Mouse (Mus musculus): Measurements from ENCODE around the gene Hs2st1. TPM values are rescaled to one million over a fixed set of nuclear protein-coding genes. Genes with fewer than 3 reads are reported as not detected.
A peak's percentile ranks its signal among the peaks of the same experiment; 100 is the strongest.

Hs2st1 gene
- polyA plus RNA-seq, 1 experiment from 2014 or later, result 16.2 TPM

- DNase-seq (ENCODE audit: low spot score) (no peak), ATAC-seq (replicated peaks; ENCODE audit: insufficient number of reproducible peaks, low FRiP score, low TSS enrichment, low read depth) (peak; percentile 45; the same call in 1 of the 2 replicates)
- no peaks in the 10 kb centered on the region for H3K9me3 ChIP-seq (replicated peaks; ENCODE audit: control insufficient read depth, low read length)
- H3K4me1 ChIP-seq (ENCODE audit: control insufficient read depth, insufficient read depth, low read length), result no peaks in the 10 kb centered on the region
- H3K27ac ChIP-seq (replicated peaks; ENCODE audit: low read depth, low read length), result no peak overlapping the region
- H3K36me3 ChIP-seq (replicated peaks; ENCODE audit: control insufficient read depth, insufficient read depth, low read depth, low read length), result no peaks in the 10 kb centered on the region
- WGBS, result 88% methylated on average over 4 of the region's 4 CpGs
- no peak overlapping the region for H3K4me2 ChIP-seq (ENCODE audit: low read depth, low read length)
- H3K27me3 ChIP-seq (ENCODE audit: control insufficient read depth, insufficient read depth, low read length), result no peaks in the 10 kb centered on the region
- H3K4me3 ChIP-seq (ENCODE audit: low read depth, low read length), result no peak overlapping the region
- no peak overlapping the region for H3K9ac ChIP-seq (replicated peaks; ENCODE audit: low read length)
These were observed 61.6 kb downstream of the Hs2st1 start for GRCm38 (mm10) chr3:144508342-144508741.

DNA sequence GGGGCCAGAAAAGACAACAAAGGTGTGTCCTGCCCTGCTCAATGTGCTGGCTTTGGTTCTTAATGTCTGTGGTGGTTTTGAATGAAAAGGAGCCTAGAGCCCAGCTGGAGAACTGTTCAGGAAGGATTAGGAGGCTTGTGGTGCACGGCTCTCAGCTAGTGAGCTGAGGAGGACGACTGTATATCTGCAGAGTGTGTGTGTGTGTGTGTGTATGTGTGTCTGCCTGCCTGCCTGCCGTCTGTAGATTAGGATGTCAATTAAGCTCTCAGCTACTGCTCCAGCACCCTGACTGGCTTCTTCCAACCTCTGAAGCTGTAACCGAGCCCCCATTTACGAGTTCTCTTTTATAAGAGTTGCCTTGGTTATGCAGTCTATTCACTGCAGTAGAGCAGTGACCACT lies 62.1 kb downstream of the Hs2st1 start:
- Histone ChIP-seq H3K4me2 (ENCODE audit: low read depth, low read length) (no peak overlapping the region), H3K27me3 (ENCODE audit: control insufficient read depth, insufficient read depth, low read length) (no peaks in the 10 kb centered on the region), H3K9ac (replicated peaks; ENCODE audit: low read length) (no peak overlapping the region), H3K9me3 (replicated peaks; ENCODE audit: control insufficient read depth, low read length) (no peaks in the 10 kb centered on the region), H3K27ac (replicated peaks; ENCODE audit: low read depth, low read length) (no peak overlapping the region), H3K4me3 (ENCODE audit: low read depth, low read length) (no peak overlapping the region), H3K4me1 (ENCODE audit: control insufficient read depth, insufficient read depth, low read length) (no peaks in the 10 kb centered on the region), H3K36me3 (replicated peaks; ENCODE audit: control insufficient read depth, insufficient read depth, low read depth, low read length) (no peaks in the 10 kb centered on the region)
- WGBS, result 67% methylated on average over 5 of the region's 5 CpGs
- ATAC-seq (replicated peaks; ENCODE audit: insufficient number of reproducible peaks, low FRiP score, low TSS enrichment, low read depth) (no peak), DNase-seq (ENCODE audit: low spot score) (no peak)

- no peaks in the 10 kb centered on the region for H3K36me3 ChIP-seq (replicated peaks; ENCODE audit: control insufficient read depth, insufficient read depth, low read depth, low read length)
These were observed 63.8 kb downstream of the Hs2st1 start for GRCm38 (mm10) chr3:144506213-144506612.

GRCm38 (mm10) chr3:144501930-144502329 lies 68.1 kb downstream of the Hs2st1 start:
- Histone ChIP-seq H3K27me3 (ENCODE audit: control insufficient read depth, insufficient read depth, low read length) (no peaks in the 10 kb centered on the region), H3K4me3 (ENCODE audit: low read depth, low read length) (no peak overlapping the region), H3K9ac (replicated peaks; ENCODE audit: low read length) (no peak overlapping the region), H3K36me3 (replicated peaks; ENCODE audit: control insufficient read depth, insufficient read depth, low read depth, low read length) (no peaks in the 10 kb centered on the region), H3K9me3 (replicated peaks; ENCODE audit: control insufficient read depth, low read length) (no peaks in the 10 kb centered on the region), H3K4me1 (ENCODE audit: control insufficient read depth, insufficient read depth, low read length) (no peaks in the 10 kb centered on the region), H3K4me2 (ENCODE audit: low read depth, low read length) (no peak overlapping the region), H3K27ac (replicated peaks; ENCODE audit: low read depth, low read length) (no peak overlapping the region)
- 78% methylated on average over 7 of the region's 7 CpGs for WGBS
- no peak for ATAC-seq (replicated peaks; ENCODE audit: insufficient number of reproducible peaks, low FRiP score, low TSS enrichment, low read depth)
- no peak for DNase-seq (ENCODE audit: low spot score)

More at GRCm38 (mm10) chr3:144506213-144506612, 63.8 kb downstream of the Hs2st1 start:
- no peaks in the 10 kb centered on the region for H3K27me3 ChIP-seq (ENCODE audit: control insufficient read depth, insufficient read depth, low read length)
- no peak overlapping the region for H3K4me2 ChIP-seq (ENCODE audit: low read depth, low read length)
- no peak overlapping the region for H3K27ac ChIP-seq (replicated peaks; ENCODE audit: low read depth, low read length)
- DNase-seq (ENCODE audit: low spot score) (peak; percentile 46), ATAC-seq (replicated peaks; ENCODE audit: insufficient number of reproducible peaks, low FRiP score, low TSS enrichment, low read depth) (no peak)
- no peak overlapping the region for H3K4me3 ChIP-seq (ENCODE audit: low read depth, low read length)
- 22% methylated on average over 3 of the region's 3 CpGs for WGBS
- no peak overlapping the region for H3K9ac ChIP-seq (replicated peaks; ENCODE audit: low read length)
- no peaks in the 10 kb centered on the region for H3K4me1 ChIP-seq (ENCODE audit: control insufficient read depth, insufficient read depth, low read length)
- H3K9me3 ChIP-seq (replicated peaks; ENCODE audit: control insufficient read depth, low read length), result no peaks in the 10 kb centered on the region

- 86% methylated on average over 5 of the region's 5 CpGs for WGBS
- Histone ChIP-seq H3K4me1 (ENCODE audit: control insufficient read depth, insufficient read depth, low read length) (no peaks in the 10 kb centered on the region), H3K27ac (replicated peaks; ENCODE audit: low read depth, low read length) (no peak overlapping the region), H3K4me3 (ENCODE audit: low read depth, low read length) (no peak overlapping the region), H3K36me3 (replicated peaks; ENCODE audit: control insufficient read depth, insufficient read depth, low read depth, low read length) (no peaks in the 10 kb centered on the region), H3K9me3 (replicated peaks; ENCODE audit: control insufficient read depth, low read length) (no peaks in the 10 kb centered on the region), H3K4me2 (ENCODE audit: low read depth, low read length) (no peak overlapping the region), H3K27me3 (ENCODE audit: control insufficient read depth, insufficient read depth, low read length) (no peaks in the 10 kb centered on the region), H3K9ac (replicated peaks; ENCODE audit: low read length) (no peak overlapping the region)
- ATAC-seq (replicated peaks; ENCODE audit: insufficient number of reproducible peaks, low FRiP score, low TSS enrichment, low read depth) (no peak), DNase-seq (ENCODE audit: low spot score) (no peak)
These were observed 73.2 kb downstream of the Hs2st1 start for GRCm38 (mm10) chr3:144496762-144497161.

DNA sequence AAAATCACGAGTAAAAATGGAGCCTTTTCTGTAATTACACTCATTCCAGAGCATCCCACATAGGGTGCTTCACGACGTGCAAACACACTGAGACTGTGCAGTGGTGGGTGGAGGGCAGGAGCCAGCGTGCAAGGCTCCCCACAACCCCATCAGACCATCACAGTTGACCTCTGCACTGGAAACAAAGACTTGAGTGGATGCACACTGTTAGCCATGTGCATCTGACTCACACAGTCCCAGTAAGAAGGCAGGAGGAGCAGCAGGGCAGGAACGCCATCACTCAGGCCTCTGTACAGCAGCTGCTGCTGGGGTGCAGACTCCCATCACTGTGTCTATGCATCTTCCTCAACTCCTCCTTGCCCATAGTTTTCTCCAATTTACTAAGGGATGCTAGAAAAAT lies 75.1 kb downstream of the Hs2st1 start:
- Histone ChIP-seq H3K27ac (replicated peaks; ENCODE audit: low read depth, low read length) (no peak overlapping the region), H3K4me1 (ENCODE audit: control insufficient read depth, insufficient read depth, low read length) (no peaks in the 10 kb centered on the region), H3K9me3 (replicated peaks; ENCODE audit: control insufficient read depth, low read length) (no peaks in the 10 kb centered on the region), H3K4me2 (ENCODE audit: low read depth, low read length) (no peak overlapping the region), H3K9ac (replicated peaks; ENCODE audit: low read length) (no peak overlapping the region), H3K27me3 (ENCODE audit: control insufficient read depth, insufficient read depth, low read length) (no peaks in the 10 kb centered on the region), H3K36me3 (replicated peaks; ENCODE audit: control insufficient read depth, insufficient read depth, low read depth, low read length) (no peaks in the 10 kb centered on the region), H3K4me3 (ENCODE audit: low read depth, low read length) (no peak overlapping the region)
- ATAC-seq (replicated peaks; ENCODE audit: insufficient number of reproducible peaks, low FRiP score, low TSS enrichment, low read depth) (peak; percentile 72), DNase-seq (ENCODE audit: low spot score) (no peak)
- 68% methylated on average over 5 of the region's 5 CpGs for WGBS

DNA sequence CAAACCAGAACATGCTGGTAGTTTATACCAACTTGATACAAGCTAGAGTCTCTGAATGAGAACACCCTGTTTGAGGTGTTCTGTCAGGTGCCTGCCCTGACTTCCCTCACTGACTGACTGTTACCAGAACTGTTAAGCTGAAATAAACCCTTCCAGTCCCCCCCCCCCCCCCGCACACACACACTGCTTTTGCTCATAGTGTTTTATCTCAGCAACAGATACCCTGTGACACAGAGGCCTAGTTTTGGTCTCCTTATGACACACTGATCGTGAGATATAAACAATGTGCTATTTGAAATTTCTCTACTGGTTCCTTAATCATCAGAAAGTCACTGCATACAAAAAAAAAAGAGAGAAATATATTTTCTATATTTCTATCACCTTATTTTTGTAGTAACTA lies 81.2 kb downstream of the Hs2st1 start:
- WGBS, result 87% methylated on average over 2 of the region's 2 CpGs
- Histone ChIP-seq H3K9me3 (replicated peaks; ENCODE audit: control insufficient read depth, low read length) (no peaks in the 10 kb centered on the region), H3K4me2 (ENCODE audit: low read depth, low read length) (no peak overlapping the region), H3K27me3 (ENCODE audit: control insufficient read depth, insufficient read depth, low read length) (no peaks in the 10 kb centered on the region), H3K27ac (replicated peaks; ENCODE audit: low read depth, low read length) (no peak overlapping the region), H3K36me3 (replicated peaks; ENCODE audit: control insufficient read depth, insufficient read depth, low read depth, low read length) (no peaks in the 10 kb centered on the region), H3K9ac (replicated peaks; ENCODE audit: low read length) (no peak overlapping the region), H3K4me1 (ENCODE audit: control insufficient read depth, insufficient read depth, low read length) (no peaks in the 10 kb centered on the region), H3K4me3 (ENCODE audit: low read depth, low read length) (no peak overlapping the region)
- ATAC-seq (replicated peaks; ENCODE audit: insufficient number of reproducible peaks, low FRiP score, low TSS enrichment, low read depth), result no peak
- no peak for DNase-seq (ENCODE audit: low spot score)

DNA sequence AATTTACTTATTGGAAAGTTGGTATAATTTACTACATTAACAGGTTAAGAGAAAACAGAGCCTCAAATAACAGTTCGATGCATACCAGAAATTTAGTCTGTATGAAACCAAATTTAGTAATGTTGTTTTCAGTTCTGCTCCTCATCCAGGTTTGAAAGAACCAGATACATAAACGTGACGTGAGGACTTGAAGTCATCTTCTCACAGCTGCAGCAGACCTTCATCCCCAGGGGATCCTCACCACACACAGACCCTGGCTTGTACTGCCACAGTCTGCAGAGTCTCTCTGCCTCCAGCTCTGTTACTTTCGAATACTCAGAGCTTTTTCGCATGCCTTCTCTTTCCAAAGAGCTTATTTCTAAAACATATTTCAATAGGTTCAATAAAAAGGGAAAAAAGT lies 89.4 kb downstream of the Hs2st1 start:
- H3K27me3 ChIP-seq (ENCODE audit: control insufficient read depth, insufficient read depth, low read length), result no peaks in the 10 kb centered on the region
- H3K4me3 ChIP-seq (ENCODE audit: low read depth, low read length), result no peak overlapping the region
- no peak overlapping the region for H3K9ac ChIP-seq (replicated peaks; ENCODE audit: low read length)
- ATAC-seq (replicated peaks; ENCODE audit: insufficient number of reproducible peaks, low FRiP score, low TSS enrichment, low read depth) (no peak), DNase-seq (ENCODE audit: low spot score) (no peak)
- H3K36me3 ChIP-seq (replicated peaks; ENCODE audit: control insufficient read depth, insufficient read depth, low read depth, low read length), result no peaks in the 10 kb centered on the region
- 71% methylated on average over 5 of the region's 5 CpGs for WGBS
- H3K4me1 ChIP-seq (ENCODE audit: control insufficient read depth, insufficient read depth, low read length), result no peaks in the 10 kb centered on the region
- no peak overlapping the region for H3K4me2 ChIP-seq (ENCODE audit: low read depth, low read length)
- H3K27ac ChIP-seq (replicated peaks; ENCODE audit: low read depth, low read length), result no peak overlapping the region
- no peaks in the 10 kb centered on the region for H3K9me3 ChIP-seq (replicated peaks; ENCODE audit: control insufficient read depth, low read length)
